Mouse (Mus musculus) lung, embryonic 14.5 days (tissue): ENCODE data around the gene Nucks1. TPM values are rescaled to one million over a fixed set of nuclear protein-coding genes. Genes with fewer than 3 reads are reported as not detected.
"Not testable (repeated sequence)": the region's sequence is repeated elsewhere in the genome, so short reads cannot be mapped to it uniquely, and the experiment has no call there.

Experiments
- ATAC-seq: fragments of 200-750 bp; cut with Nextera tagmentation; 2 replicates; pipeline ENCODE4 v1.8.0; 2017; ENCODE audit warnings: mild to moderate bottlenecking, moderate TSS enrichment, moderate library complexity; ENCODE audit not compliant: insufficient read depth
- DNase-seq: peaks from one replicate; pipeline ENCODE4 v3.0.0-alpha.2; 2015
- H3K27ac ChIP-seq: fragments of 300-500 bp; sonication (generic); 2 replicates; pipeline ENCODE4 v1.5.1; 2014; ENCODE audit warnings: low read depth, mild to moderate bottlenecking, moderate library complexity
- H3K27me3 ChIP-seq: fragments of 300-500 bp; sonication (generic); 2 replicates; pipeline ENCODE4 v1.6.1; 2014; ENCODE audit warnings: low read length, control low read depth; ENCODE audit not compliant: insufficient read depth
- H3K36me3 ChIP-seq: fragments of 300-500 bp; sonication (generic); 2 replicates; pipeline ENCODE4 v1.6.1; 2014; ENCODE audit warnings: control low read depth; ENCODE audit not compliant: insufficient read depth
- H3K4me1 ChIP-seq: fragments of 300-500 bp; sonication (generic); 2 replicates; pipeline ENCODE4 v1.6.1; 2014; ENCODE audit warnings: antibody characterized with exemption, control low read depth; ENCODE audit not compliant: insufficient read depth
- H3K4me2 ChIP-seq: fragments of 300-500 bp; sonication (generic); 2 replicates; pipeline ENCODE4 v1.6.1; 2014; ENCODE audit warnings: mild to moderate bottlenecking
- H3K4me3 ChIP-seq: fragments of 300-500 bp; sonication (generic); 2 replicates; pipeline ENCODE4 v1.5.1; 2014; ENCODE audit warnings: low read depth, low read length
- H3K9ac ChIP-seq: fragments of 300-500 bp; sonication (generic); 2 replicates; pipeline ENCODE4 v1.6.1; 2014
- H3K9me3 ChIP-seq: fragments of 300-500 bp; sonication (generic); 2 replicates; pipeline ENCODE4 v1.6.1; 2016; ENCODE audit warnings: low read depth, low read length, control low read depth
- CTCF ChIP-seq: IDR thresholded peaks from 2 replicates; pipeline ENCODE4 v1.5.1; 2016; ENCODE audit warnings: antibody characterized with exemption, low read depth
- WGBS: fragments of 180-500 bp; shearing (Covaris S2); extraction: QIAGEN DNeasy Blood & Tissue Kit; methylation state at CpG from one replicate; pipeline ENCODE4 v1.1.7; 2014; 5-methylcytosine and 5-hydroxymethylcytosine counted together
- polyA plus RNA-seq: library from polyadenylated mRNA; unstranded; fragments of >200 nt; fragmentation: Nextera tagmentation; extraction: Ambion mirVana; gene quantifications from 2 replicates; pipeline ENCODE4 v1.2.1, GENCODE M21; 2014

The Nucks1 gene
- polyA plus RNA-seq, 1 experiment from 2014 or later: 66.1 TPM

DNA sequence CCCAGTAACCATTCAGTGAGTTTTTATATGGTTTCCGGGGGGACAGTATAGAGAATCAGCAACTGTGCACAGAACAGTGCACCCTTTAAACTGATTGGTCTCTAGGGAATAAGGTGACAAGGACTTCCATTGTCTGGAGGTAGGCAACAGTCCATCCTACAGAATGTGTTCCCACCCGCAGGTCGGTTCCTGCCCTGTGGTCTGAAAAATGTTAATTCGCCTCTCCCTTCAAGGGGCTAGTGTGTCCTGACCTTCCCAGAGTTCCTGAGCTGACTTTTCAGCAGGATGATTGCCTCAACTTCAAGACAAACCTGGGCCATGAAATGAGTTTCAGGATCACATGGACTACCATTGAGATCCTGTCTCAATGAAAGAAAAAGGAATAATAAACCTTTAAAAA, 18.9 kb upstream of the Nucks1 start:
- no peak overlapping the region for H3K4me3 ChIP-seq
- no peak for DNase-seq
- no peak overlapping the region for H3K9ac ChIP-seq
- no peaks in the 10 kb centered on the region for H3K27me3 ChIP-seq
- no peaks in the 10 kb centered on the region for H3K9me3 ChIP-seq
- H3K4me2 ChIP-seq: no peak overlapping the region
- no peak for TF ChIP-seq CTCF
- 73% methylated on average over 4 of the region's 4 CpGs for WGBS
- no peak overlapping the region for H3K27ac ChIP-seq
- H3K36me3 ChIP-seq: no peaks in the 10 kb centered on the region
- no peak for ATAC-seq
- no peaks in the 10 kb centered on the region for H3K4me1 ChIP-seq

DNA sequence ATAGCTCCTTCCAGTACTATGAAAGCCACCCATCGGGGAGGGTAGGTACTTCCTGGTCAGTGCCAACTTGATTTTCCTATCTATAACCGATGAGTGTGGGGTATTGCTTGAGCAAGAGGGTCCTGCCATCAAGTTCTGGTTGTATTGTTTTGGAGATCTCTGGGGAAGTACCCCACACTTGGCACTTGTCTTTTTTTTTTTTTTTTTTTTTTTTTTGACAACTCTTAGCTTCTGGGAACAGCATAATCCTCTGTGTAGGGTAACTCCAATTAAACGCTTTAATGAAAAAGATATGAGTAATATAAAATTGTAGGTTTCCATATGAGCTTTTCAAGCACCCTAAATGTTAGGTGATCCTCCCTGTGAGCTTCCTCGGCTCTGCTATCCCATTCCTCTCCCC, 7.7 kb upstream of the Nucks1 start:
- no peak for TF ChIP-seq CTCF

DNA sequence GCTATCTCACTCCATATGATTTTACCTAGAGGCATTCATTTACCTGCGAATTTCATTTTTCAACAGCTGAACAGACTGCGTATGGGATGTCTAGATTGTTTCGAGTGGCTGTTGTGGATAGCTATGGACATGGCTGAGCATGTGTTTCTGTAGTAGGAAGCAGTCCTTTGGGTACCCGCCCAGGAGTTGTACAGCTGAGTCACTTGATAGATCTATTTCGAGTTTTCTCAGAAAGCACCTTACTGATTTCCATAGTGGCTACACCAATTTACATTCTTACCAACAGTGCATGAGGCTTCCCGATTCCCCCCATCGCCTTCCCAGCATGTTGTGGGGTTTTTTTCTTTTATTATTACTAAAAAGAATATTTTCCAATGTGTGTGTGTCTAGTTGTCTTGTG, 7.1 kb upstream of the Nucks1 start:
- DNase-seq: no peak
- no peak for TF ChIP-seq CTCF
- ATAC-seq: no peak
- no peak overlapping the region for H3K4me2 ChIP-seq
- H3K9me3 ChIP-seq: no peaks in the 10 kb centered on the region
- H3K36me3 ChIP-seq: no peaks in the 10 kb centered on the region
- 81% methylated on average over 7 of the region's 7 CpGs for WGBS
- no peak overlapping the region for H3K9ac ChIP-seq
- H3K27me3 ChIP-seq: no peaks in the 10 kb centered on the region
- no peaks in the 10 kb centered on the region for H3K4me1 ChIP-seq
- H3K4me3 ChIP-seq: no peak overlapping the region
- no peak overlapping the region for H3K27ac ChIP-seq

More for the DNA sequence above, 7.7 kb upstream of the Nucks1 start:
- no peak overlapping the region for H3K27ac ChIP-seq
- H3K9ac ChIP-seq: no peak overlapping the region
- ATAC-seq: no peak
- no peaks in the 10 kb centered on the region for H3K9me3 ChIP-seq
- DNase-seq: no peak
- H3K36me3 ChIP-seq: no peaks in the 10 kb centered on the region
- WGBS: 81% methylated on average over 4 of the region's 4 CpGs
- H3K27me3 ChIP-seq: no peaks in the 10 kb centered on the region
- H3K4me1 ChIP-seq: no peaks in the 10 kb centered on the region
- no peak overlapping the region for H3K4me2 ChIP-seq
- H3K4me3 ChIP-seq: no peak overlapping the region

DNA sequence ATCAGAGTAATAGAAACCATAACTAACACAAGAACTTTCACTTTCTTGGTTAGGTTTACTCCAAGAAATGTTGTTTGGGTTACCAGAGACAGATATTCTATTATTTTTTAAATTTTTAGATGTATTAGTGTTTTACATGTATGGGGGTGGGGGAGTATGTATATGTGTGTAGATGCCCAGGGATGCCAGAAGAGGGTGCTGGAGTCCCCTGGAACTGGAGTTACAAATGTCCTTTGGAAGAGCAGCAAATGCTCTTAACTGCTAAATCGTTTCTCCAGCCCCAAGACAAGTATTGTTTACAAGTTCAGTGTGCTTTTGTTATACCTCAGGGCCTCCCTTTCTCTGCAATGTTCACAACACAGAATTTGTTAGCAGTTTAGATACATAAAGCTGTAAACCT, 4.8 kb upstream of the Nucks1 start:
- no peak overlapping the region for H3K4me3 ChIP-seq
- no peaks in the 10 kb centered on the region for H3K36me3 ChIP-seq
- H3K4me1 ChIP-seq: no peaks in the 10 kb centered on the region
- ATAC-seq (no peak), DNase-seq (peak; percentile 45)
- H3K9me3 ChIP-seq: no peaks in the 10 kb centered on the region
- no peak overlapping the region for H3K4me2 ChIP-seq
- no peak overlapping the region for H3K9ac ChIP-seq
- H3K27ac ChIP-seq: no peak overlapping the region
- H3K27me3 ChIP-seq: no peaks in the 10 kb centered on the region
- TF ChIP-seq CTCF: peak; percentile 39
- 0% methylated on average over 1 of the region's 1 CpGs for WGBS

DNA sequence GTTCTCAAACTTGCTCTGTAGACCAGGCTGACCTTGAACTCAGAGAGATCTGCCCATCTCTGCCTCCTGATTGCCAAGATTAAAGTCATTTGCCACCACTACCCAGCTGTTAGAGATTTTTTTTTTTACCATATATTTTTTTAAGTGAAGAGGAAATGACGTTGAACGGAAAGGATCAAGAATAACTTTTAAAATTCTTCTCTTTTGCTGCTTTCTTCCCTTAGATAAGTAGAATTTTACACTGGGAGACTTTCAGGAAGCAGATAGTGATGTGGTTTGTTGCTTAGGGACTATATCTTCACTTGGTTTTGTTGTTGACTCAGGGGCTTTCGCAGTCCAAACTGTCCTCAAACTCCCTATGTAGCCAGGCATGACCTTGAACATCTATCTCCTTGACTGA, 1.9 kb upstream of the Nucks1 start:
- peaks cover 11% of the 10 kb centered on the region for H3K36me3 ChIP-seq
- TF ChIP-seq CTCF: no peak
- H3K9ac ChIP-seq: no peak overlapping the region
- no peak for ATAC-seq
- no peaks in the 10 kb centered on the region for H3K27me3 ChIP-seq
- no peak for DNase-seq
- H3K4me2 ChIP-seq: no peak overlapping the region
- no peak overlapping the region for H3K4me3 ChIP-seq
- 91% methylated on average over 3 of the region's 3 CpGs for WGBS
- peaks cover 6% of the 10 kb centered on the region for H3K4me1 ChIP-seq
- H3K27ac ChIP-seq: no peak overlapping the region
- no peaks in the 10 kb centered on the region for H3K9me3 ChIP-seq

DNA sequence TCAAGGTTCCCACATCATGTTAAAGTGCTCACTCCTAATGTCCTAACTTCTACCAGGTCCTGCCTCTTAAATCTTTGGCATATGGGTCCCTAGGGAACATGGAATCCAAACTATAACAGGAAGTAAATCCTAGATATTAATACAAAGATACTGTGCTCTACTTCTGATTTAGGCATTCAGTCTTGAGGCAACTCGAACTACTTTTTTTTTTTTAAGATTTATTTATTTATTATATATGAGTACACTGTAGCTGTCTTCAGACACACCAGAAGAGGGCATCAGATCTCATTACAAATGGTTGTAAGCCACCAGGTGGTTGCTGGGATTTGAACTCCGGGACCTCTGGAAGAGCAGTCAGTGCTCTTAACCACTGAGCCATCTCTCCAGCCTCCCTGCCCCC, 1.1 kb upstream of the Nucks1 start:
- WGBS: 99% methylated on average over 2 of the region's 2 CpGs
- DNase-seq, H3K4me1 ChIP-seq, H3K4me2 ChIP-seq, H3K9me3 ChIP-seq, H3K9ac ChIP-seq, ATAC-seq, H3K4me3 ChIP-seq, H3K27ac ChIP-seq, H3K27me3 ChIP-seq: not testable (repeated sequence)
- H3K36me3 ChIP-seq: peaks cover 14% of the 10 kb centered on the region

DNA sequence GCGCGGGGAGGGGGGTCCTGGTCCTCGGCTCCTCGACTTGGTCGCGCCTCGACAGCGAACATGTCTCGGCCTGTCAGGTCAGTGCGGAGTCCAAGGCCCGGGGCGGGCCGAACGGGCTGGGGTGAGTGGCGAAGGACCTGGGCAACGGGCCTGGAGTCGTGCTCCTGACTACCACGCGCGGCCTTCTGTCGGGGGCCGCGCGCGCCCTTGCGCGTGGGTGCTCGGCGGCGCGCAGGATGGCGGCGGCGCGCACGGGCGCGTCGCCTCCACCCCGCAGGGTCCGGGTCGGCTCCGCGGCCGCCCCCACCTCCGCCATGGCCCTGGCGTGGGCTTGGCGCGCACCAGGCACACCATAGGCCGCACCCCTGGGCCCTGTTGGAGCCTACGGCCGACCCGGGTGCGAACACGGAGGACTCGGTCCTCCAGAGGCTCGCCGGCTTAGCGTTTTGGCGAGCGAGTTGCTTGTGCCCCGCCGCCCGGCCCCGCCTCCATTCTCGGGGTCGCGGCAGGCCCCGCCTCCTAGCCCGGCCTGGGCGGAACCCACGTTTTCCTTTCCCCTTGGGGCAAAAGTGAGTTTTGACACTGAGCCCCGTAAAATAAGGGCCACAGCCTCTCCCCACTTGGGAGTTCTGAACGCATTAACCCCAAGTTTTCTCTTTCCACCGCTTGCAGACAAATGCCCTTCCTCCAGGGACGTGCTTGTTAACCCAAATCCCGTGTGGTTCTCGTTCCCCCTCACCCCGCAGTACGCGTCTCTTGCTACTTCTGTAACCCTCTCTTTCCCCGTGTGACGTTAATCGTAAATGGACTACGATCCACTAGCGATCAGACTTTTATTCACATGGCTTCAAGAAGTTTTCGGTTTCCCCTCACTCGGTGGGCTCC, 582 bp downstream of the Nucks1 start:
- Histone ChIP-seq H3K4me2 (peak overlapping the region; percentile 73), H3K4me3 (peak overlapping the region; percentile 94), H3K36me3 (peaks cover 15% of the 10 kb centered on the region), H3K27ac (peak overlapping the region; percentile 99), H3K9ac (peak overlapping the region; percentile 99), H3K27me3 (no peaks in the 10 kb centered on the region), H3K9me3 (no peaks in the 10 kb centered on the region), H3K4me1 (peaks cover 7% of the 10 kb centered on the region)
- DNase-seq (peak; percentile 87), ATAC-seq (peak; percentile 87)
- under 1% methylated on average over 88 of the region's 88 CpGs for WGBS
- no peak for TF ChIP-seq CTCF
